Mouse (Mus musculus) neutrophil, adult 5-6 weeks (primary cell): ENCODE measurements around the gene Litaf. TPM values are rescaled to one million over a fixed set of nuclear protein-coding genes. Genes with fewer than 3 reads are reported as not detected.
"Not testable (repeated sequence)": the region's sequence is repeated elsewhere in the genome, so short reads cannot be mapped to it uniquely, and the experiment has no call there.

Source experiments
- ATAC-seq: fragments of 151-379, 151-347 bp; 2 replicates; pipeline ENCODE4 v1.8.0; 2017; ENCODE audit warnings: mild to moderate bottlenecking, moderate TSS enrichment; ENCODE audit not compliant: insufficient number of reproducible peaks, poor library complexity, low FRiP score, severe bottlenecking; ENCODE audit errors: extremely low read depth
- total RNA-seq: library from RNA; stranded (forward); fragments of 200-1000 nt; gene quantifications from 2 replicates; pipeline ENCODE4 v1.2.3, GENCODE M21; 2017

Litaf gene
- total RNA-seq, 1 experiment from 2014 or later: 208 TPM

- peak; percentile 93 for ATAC-seq
Measured at GRCm38 (mm10) chr16:11034193-11034803, 31.7 kb downstream of the Litaf start.

- no peak for ATAC-seq
Measured at GRCm38 (mm10) chr16:11031320-11031719, 34.6 kb downstream of the Litaf start.

GRCm38 (mm10) chr16:11030844-11031243 is 35.1 kb downstream of the Litaf start:
- ATAC-seq: no peak

- no peak for ATAC-seq
Measured at GRCm38 (mm10) chr16:11028206-11028605, 37.8 kb downstream of the Litaf start.

- ATAC-seq: no peak
Measured at GRCm38 (mm10) chr16:11024841-11025240, 41.1 kb downstream of the Litaf start.

GRCm38 (mm10) chr16:11023618-11024017 is 42.3 kb downstream of the Litaf start:
- no peak for ATAC-seq

- peak; percentile 87 for ATAC-seq
Measured at GRCm38 (mm10) chr16:11022113-11022489, 43.9 kb downstream of the Litaf start.

GRCm38 (mm10) chr16:11021403-11022112 is 44.4 kb downstream of the Litaf start:
- ATAC-seq: no peak

- ATAC-seq: no peak
Measured at GRCm38 (mm10) chr16:11017807-11018595, 48.0 kb downstream of the Litaf start.

- ATAC-seq: no peak
Measured at GRCm38 (mm10) chr16:11016353-11016752, 49.6 kb downstream of the Litaf start.

GRCm38 (mm10) chr16:11014407-11014806 is 51.5 kb downstream of the Litaf start:
- ATAC-seq: no peak

GRCm38 (mm10) chr16:11013464-11014147 is 52.4 kb downstream of the Litaf start:
- ATAC-seq: not testable (repeated sequence)

- ATAC-seq: peak; percentile 76
Measured at GRCm38 (mm10) chr16:11012571-11013463, 53.1 kb downstream of the Litaf start.

GRCm38 (mm10) chr16:11011939-11012338 is 54.0 kb downstream of the Litaf start:
- no peak for ATAC-seq

- ATAC-seq: no peak
Measured at GRCm38 (mm10) chr16:11011206-11011605, 54.8 kb downstream of the Litaf start.

- ATAC-seq: no peak
Measured at GRCm38 (mm10) chr16:11010270-11010669, 55.7 kb downstream of the Litaf start.

GRCm38 (mm10) chr16:11008162-11008991 is 57.6 kb downstream of the Litaf start:
- no peak for ATAC-seq

GRCm38 (mm10) chr16:11006100-11006499 is 59.9 kb downstream of the Litaf start:
- ATAC-seq: peak; percentile 67
